8 mouse cellular contexts compared by ENCODE assay signal in genomic region chr9:45417245-45417644, GRCm38 (mm10). TPM values are rescaled to one million over a fixed set of nuclear protein-coding genes. Genes with fewer than 3 reads are reported as not detected.
DNase-seq lines count a peak whose midpoint lies in the region; ATAC-seq and TF ChIP-seq lines count a peak whose summit lies in the region.

No protein-coding gene starts in this region.

- H3K9ac ChIP-seq in embryonic facial prominence, embryonic 13.5 days, result no peak overlapping the region
- H3K9ac ChIP-seq in intestine, postnatal 0 days (ENCODE audit: low read depth, low read length), result no peak overlapping the region
- H3K9ac ChIP-seq in liver, embryonic 16.5 days (ENCODE audit: low read depth, low read length), result no peak overlapping the region

- H3K4me1 ChIP-seq in embryonic facial prominence, embryonic 13.5 days, result 0 out of 2 replicates have a peak, but pooled peaks cover under 1% of the 10 kb centered on the region
- no peaks in the 10 kb centered on the region for H3K4me1 ChIP-seq in intestine, postnatal 0 days (replicated peaks; ENCODE audit: control insufficient read depth, insufficient read depth, low read length)
- no peaks in the 10 kb centered on the region for H3K4me1 ChIP-seq in liver, embryonic 16.5 days (ENCODE audit: control insufficient read depth, low read depth, low read length)

- no peak overlapping the region for H3K4me3 ChIP-seq in embryonic facial prominence, embryonic 13.5 days
- H3K4me3 ChIP-seq in intestine, postnatal 0 days (ENCODE audit: low read depth, low read length), result no peak overlapping the region
- H3K4me3 ChIP-seq in liver, embryonic 16.5 days (ENCODE audit: low read depth, low read length), result peak overlapping the region; percentile 5; the same call in 1 of the 2 replicates

- peak; percentile 69 for ATAC-seq in frontal cortex, adult (ENCODE audit: low TSS enrichment)
- ATAC-seq in embryonic facial prominence, embryonic 13.5 days (ENCODE audit: insufficient number of reproducible peaks, insufficient read depth, low FRiP score, low TSS enrichment, low read depth), result no peak
- ATAC-seq in intestine, postnatal 0 days, result peak; percentile 60; the same call in 1 of the 2 replicates
- no peak for ATAC-seq in liver, embryonic 16.5 days (ENCODE audit: low read depth)

- H3K4me2 ChIP-seq in embryonic facial prominence, embryonic 13.5 days, result peak overlapping the region; percentile 31; the same call in 1 of the 2 replicates
- peak overlapping the region; percentile 55 for H3K4me2 ChIP-seq in intestine, postnatal 0 days (replicated peaks; ENCODE audit: low read depth)
- H3K4me2 ChIP-seq in liver, embryonic 16.5 days (ENCODE audit: low read depth, low read length), result peak overlapping the region; percentile 33

- WGBS in embryonic facial prominence, embryonic 13.5 days, result 25% methylated on average over 8 of the region's 8 CpGs
- WGBS in intestine, postnatal 0 days, result 10% methylated on average over 8 of the region's 8 CpGs
- WGBS in liver, embryonic 16.5 days (ENCODE audit: insufficient replicate concordance), result 9% methylated on average over 8 of the region's 8 CpGs

- no peaks in the 10 kb centered on the region for H3K36me3 ChIP-seq in embryonic facial prominence, embryonic 13.5 days
- H3K36me3 ChIP-seq in intestine, postnatal 0 days (ENCODE audit: control insufficient read depth, insufficient read depth), result no peaks in the 10 kb centered on the region
- H3K36me3 ChIP-seq in liver, embryonic 16.5 days (ENCODE audit: control insufficient read depth, insufficient read depth), result no peaks in the 10 kb centered on the region

- 0 out of 2 replicates have a peak, but pooled peaks cover 4% of the 10 kb centered on the region for H3K27me3 ChIP-seq in embryonic facial prominence, embryonic 13.5 days
- no peaks in the 10 kb centered on the region for H3K27me3 ChIP-seq in intestine, postnatal 0 days (replicated peaks; ENCODE audit: control insufficient read depth, insufficient read depth, low read length)
- no peaks in the 10 kb centered on the region for H3K27me3 ChIP-seq in liver, embryonic 16.5 days (ENCODE audit: control insufficient read depth, insufficient read depth, low read depth, low read length)

- TF ChIP-seq CTCF in intestine, postnatal 0 days (IDR thresholded peaks at IDR 0.05; ENCODE audit: low read depth), result peak; percentile 89

- DNase-seq in frontal cortex, postnatal 25 days (ENCODE audit: low spot score in 2 of 2), result no peak
- peak; percentile 85 for DNase-seq in A20 (ENCODE audit: low read depth, low spot score)
- DNase-seq in adrenal gland, postnatal 10 days, result peak; percentile 66
- peak; percentile 35 for DNase-seq in spleen, adult 12 weeks (ENCODE audit: low spot score)

- H3K27ac ChIP-seq in embryonic facial prominence, embryonic 13.5 days, result no peak overlapping the region
- H3K27ac ChIP-seq in intestine, postnatal 0 days (ENCODE audit: low read depth, low read length), result no peak overlapping the region
- H3K27ac ChIP-seq in liver, embryonic 16.5 days (ENCODE audit: low read length), result no peak overlapping the region

- no peaks in the 10 kb centered on the region for H3K9me3 ChIP-seq in embryonic facial prominence, embryonic 13.5 days
- H3K9me3 ChIP-seq in intestine, postnatal 0 days (ENCODE audit: control insufficient read depth), result no peaks in the 10 kb centered on the region
- no peaks in the 10 kb centered on the region for H3K9me3 ChIP-seq in liver, embryonic 16.5 days (replicated peaks; ENCODE audit: control insufficient read depth, low read length)

RNA-seq across cellular contexts. Expression of gene Dscaml1, which starts 9.2 kb away (rescaled TPM):
- 1 to 10 TPM in 1 of 2 experiments, under 1 TPM in 1; 0.33 to 1.1 TPM for total RNA-seq in adrenal gland, postnatal 10 days (2021)
- polyA plus RNA-seq in embryonic facial prominence, embryonic 13.5 days (2015; fragmentation: Nextera tagmentation; extraction: Ambion mirVana), result 0.50 and 0.97 TPM in 2 replicates
- polyA plus RNA-seq in intestine, postnatal 0 days (2015; fragmentation: Nextera tagmentation; extraction: Ambion mirVana), result 0.08 and 0.09 TPM in 2 replicates
- not detected in 2 replicates for polyA plus RNA-seq in liver, embryonic 16.5 days (2015; fragmentation: Nextera tagmentation; extraction: Ambion mirVana)

RNA-seq across cellular contexts. Expression of gene Fxyd2, which starts 17.8 kb away (rescaled TPM):
- 1 to 10 TPM; 2.3 to 7.3 TPM for total RNA-seq in adrenal gland, postnatal 10 days (2021)
- polyA plus RNA-seq in embryonic facial prominence, embryonic 13.5 days (2015; fragmentation: Nextera tagmentation; extraction: Ambion mirVana), result 7.6 and 9.3 TPM in 2 replicates
- 1.2 and 1.7 TPM in 2 replicates for polyA plus RNA-seq in intestine, postnatal 0 days (2015; fragmentation: Nextera tagmentation; extraction: Ambion mirVana)
- 0.41 and 0.89 TPM in 2 replicates for polyA plus RNA-seq in liver, embryonic 16.5 days (2015; fragmentation: Nextera tagmentation; extraction: Ambion mirVana)

RNA-seq across cellular contexts. Expression of gene Fxyd6, which starts 47.3 kb away (rescaled TPM):
- total RNA-seq in adrenal gland, postnatal 10 days (2021), result 100 to 1,000 TPM in 1 of 2 experiments, 10 to 100 TPM in 1; 97.7 to 120 TPM
- 79.3 and 89.1 TPM in 2 replicates for polyA plus RNA-seq in embryonic facial prominence, embryonic 13.5 days (2015; fragmentation: Nextera tagmentation; extraction: Ambion mirVana)
- 54.5 and 57.2 TPM in 2 replicates for polyA plus RNA-seq in intestine, postnatal 0 days (2015; fragmentation: Nextera tagmentation; extraction: Ambion mirVana)
- polyA plus RNA-seq in liver, embryonic 16.5 days (2015; fragmentation: Nextera tagmentation; extraction: Ambion mirVana), result 1.3 and 2.2 TPM in 2 replicates

Comparison
In these comparisons a context has a peak if more than half of its experiments do, and no peak if none do; other contexts are left out.
1. ATAC-seq: peak in frontal cortex, adult (single experiment) and intestine, postnatal 0 days (single experiment); none in embryonic facial prominence, embryonic 13.5 days (single experiment) and liver, embryonic 16.5 days (single experiment).
2. DNase-seq: peak in A20 (single experiment), adrenal gland, postnatal 10 days (single experiment) and spleen, adult 12 weeks (single experiment); none in frontal cortex, postnatal 25 days (0 of 2).
3. RNA of gene Fxyd6, which starts 47.3 kb away (polyA plus RNA-seq): 79.3 to 89.1 TPM in embryonic facial prominence, embryonic 13.5 days and 54.5 to 57.2 TPM in intestine, postnatal 0 days; 1.3 to 2.2 TPM in liver, embryonic 16.5 days; every median in the first group is over 10 times any median in the second.
4. Peak in every context shown above with its lines, with median percentiles within 50 percentile points of each other: H3K4me2 ChIP-seq.